Mouse (Mus musculus) lung, embryonic 14.5 days (tissue): ENCODE data around the gene Cipc. TPM values are rescaled to one million over a fixed set of nuclear protein-coding genes. Genes with fewer than 3 reads are reported as not detected.

ENCODE experiments used
- ATAC-seq: fragments of 200-750 bp; cut with Nextera tagmentation; 2 replicates; pipeline ENCODE4 v1.8.0; 2017; ENCODE audit warnings: mild to moderate bottlenecking, moderate TSS enrichment, moderate library complexity; ENCODE audit not compliant: insufficient read depth
- DNase-seq: peaks from one replicate; pipeline ENCODE4 v3.0.0-alpha.2; 2015
- H3K27ac ChIP-seq: fragments of 300-500 bp; sonication (generic); 2 replicates; pipeline ENCODE4 v1.5.1; 2014; ENCODE audit warnings: low read depth, mild to moderate bottlenecking, moderate library complexity
- H3K27me3 ChIP-seq: fragments of 300-500 bp; sonication (generic); 2 replicates; pipeline ENCODE4 v1.6.1; 2014; ENCODE audit warnings: low read length, control low read depth; ENCODE audit not compliant: insufficient read depth
- H3K36me3 ChIP-seq: fragments of 300-500 bp; sonication (generic); 2 replicates; pipeline ENCODE4 v1.6.1; 2014; ENCODE audit warnings: control low read depth; ENCODE audit not compliant: insufficient read depth
- H3K4me1 ChIP-seq: fragments of 300-500 bp; sonication (generic); 2 replicates; pipeline ENCODE4 v1.6.1; 2014; ENCODE audit warnings: antibody characterized with exemption, control low read depth; ENCODE audit not compliant: insufficient read depth
- H3K4me2 ChIP-seq: fragments of 300-500 bp; sonication (generic); 2 replicates; pipeline ENCODE4 v1.6.1; 2014; ENCODE audit warnings: mild to moderate bottlenecking
- H3K4me3 ChIP-seq: fragments of 300-500 bp; sonication (generic); 2 replicates; pipeline ENCODE4 v1.5.1; 2014; ENCODE audit warnings: low read depth, low read length
- H3K9ac ChIP-seq: fragments of 300-500 bp; sonication (generic); 2 replicates; pipeline ENCODE4 v1.6.1; 2014
- H3K9me3 ChIP-seq: fragments of 300-500 bp; sonication (generic); 2 replicates; pipeline ENCODE4 v1.6.1; 2016; ENCODE audit warnings: low read depth, low read length, control low read depth
- CTCF ChIP-seq: IDR thresholded peaks from 2 replicates; pipeline ENCODE4 v1.5.1; 2016; ENCODE audit warnings: antibody characterized with exemption, low read depth
- WGBS: fragments of 180-500 bp; shearing (Covaris S2); extraction: QIAGEN DNeasy Blood & Tissue Kit; methylation state at CpG from one replicate; pipeline ENCODE4 v1.1.7; 2014; 5-methylcytosine and 5-hydroxymethylcytosine counted together
- polyA plus RNA-seq: library from polyadenylated mRNA; unstranded; fragments of >200 nt; fragmentation: Nextera tagmentation; extraction: Ambion mirVana; gene quantifications from 2 replicates; pipeline ENCODE4 v1.2.1, GENCODE M21; 2014

The Cipc gene
- polyA plus RNA-seq, 1 experiment from 2014 or later, result 24.3 TPM

GRCm38 (mm10) chr12:86905876-86906275, 41.0 kb upstream of the Cipc start:
- TF ChIP-seq CTCF, result no peak
- Histone ChIP-seq H3K27me3 (no peaks in the 10 kb centered on the region), H3K36me3 (no peaks in the 10 kb centered on the region), H3K4me1 (no peaks in the 10 kb centered on the region), H3K9me3 (no peaks in the 10 kb centered on the region), H3K9ac (no peak overlapping the region), H3K27ac (no peak overlapping the region), H3K4me2 (no peak overlapping the region), H3K4me3 (no peak overlapping the region)
- DNase-seq, result no peak
- WGBS, result 50% methylated on average over 7 of the region's 7 CpGs
- 0 out of 2 replicates have a peak, but pooled peaks have one; percentile 16 for ATAC-seq

- H3K4me1 ChIP-seq, result no peaks in the 10 kb centered on the region
- peak; percentile 42; the same call in 1 of the 2 replicates for ATAC-seq
- H3K27me3 ChIP-seq, result no peaks in the 10 kb centered on the region
- TF ChIP-seq CTCF, result peak; percentile 89
- 1% methylated on average over 15 of the region's 15 CpGs for WGBS
- H3K27ac ChIP-seq, result no peak overlapping the region
- no peak overlapping the region for H3K4me3 ChIP-seq
- H3K36me3 ChIP-seq, result no peaks in the 10 kb centered on the region
- peak; percentile 92 for DNase-seq
- H3K9ac ChIP-seq, result no peak overlapping the region
- H3K4me2 ChIP-seq, result no peak overlapping the region
- no peaks in the 10 kb centered on the region for H3K9me3 ChIP-seq
These were observed 40.4 kb upstream of the Cipc start for GRCm38 (mm10) chr12:86906395-86906794.

GRCm38 (mm10) chr12:86911482-86911931, 35.3 kb upstream of the Cipc start:
- Histone ChIP-seq H3K9ac (no peak overlapping the region), H3K27ac (peak overlapping the region; percentile 44), H3K4me3 (no peak overlapping the region), H3K36me3 (no peaks in the 10 kb centered on the region), H3K27me3 (no peaks in the 10 kb centered on the region), H3K4me2 (no peak overlapping the region), H3K4me1 (peaks cover 18% of the 10 kb centered on the region), H3K9me3 (no peaks in the 10 kb centered on the region)
- TF ChIP-seq CTCF, result no peak
- 58% methylated on average over 10 of the region's 10 CpGs for WGBS
- peak; percentile 57 for ATAC-seq
- DNase-seq, result peak; percentile 81

GRCm38 (mm10) chr12:86912335-86913093, 34.3 kb upstream of the Cipc start:
- Histone ChIP-seq H3K4me3 (no peak overlapping the region; the same call in 1 of the 2 replicates), H3K27ac (0 out of 2 replicates have a peak overlapping the region, but pooled peaks have one; percentile 1), H3K36me3 (no peaks in the 10 kb centered on the region), H3K27me3 (no peaks in the 10 kb centered on the region), H3K4me1 (peaks cover 18% of the 10 kb centered on the region), H3K9me3 (no peaks in the 10 kb centered on the region), H3K4me2 (peak overlapping the region; percentile 46; the same call in 1 of the 2 replicates), H3K9ac (peak overlapping the region; percentile 9; the same call in 1 of the 2 replicates)
- whole genome bisulfite sequencing, result 6% methylated on average over 22 of the region's 22 CpGs
- 0 out of 2 replicates have a peak, but pooled peaks have one; percentile 21 for ATAC-seq
- TF ChIP-seq CTCF, result no peak
- DNase-seq, result peak; percentile 40

- Histone ChIP-seq H3K9me3 (no peaks in the 10 kb centered on the region), H3K4me2 (no peak overlapping the region), H3K9ac (no peak overlapping the region), H3K36me3 (no peaks in the 10 kb centered on the region), H3K4me3 (no peak overlapping the region), H3K27ac (peak overlapping the region; percentile 40), H3K4me1 (peaks cover 25% of the 10 kb centered on the region), H3K27me3 (no peaks in the 10 kb centered on the region)
- WGBS, result 39% methylated on average over 2 of the region's 2 CpGs
- DNase-seq (no peak), ATAC-seq (no peak)
- no peak for TF ChIP-seq CTCF
These were observed 32.5 kb upstream of the Cipc start for GRCm38 (mm10) chr12:86914351-86914750.

- no peak for TF ChIP-seq CTCF
- Histone ChIP-seq H3K27ac (peak overlapping the region; percentile 40), H3K9ac (no peak overlapping the region), H3K27me3 (no peaks in the 10 kb centered on the region), H3K4me1 (peaks cover 25% of the 10 kb centered on the region), H3K4me2 (no peak overlapping the region), H3K36me3 (no peaks in the 10 kb centered on the region), H3K4me3 (no peak overlapping the region), H3K9me3 (no peaks in the 10 kb centered on the region)
- DNase-seq (no peak), ATAC-seq (no peak)
- WGBS, result 47% methylated on average over 6 of the region's 6 CpGs
These were observed 32.1 kb upstream of the Cipc start for GRCm38 (mm10) chr12:86914756-86915155.

- no peak for ATAC-seq
- 61% methylated on average over 7 of the region's 7 CpGs for WGBS
- peaks cover 25% of the 10 kb centered on the region for H3K4me1 ChIP-seq
- no peaks in the 10 kb centered on the region for H3K9me3 ChIP-seq
- no peak for DNase-seq
- no peak overlapping the region for H3K4me2 ChIP-seq
- H3K27ac ChIP-seq, result no peak overlapping the region
- H3K9ac ChIP-seq, result no peak overlapping the region
- no peaks in the 10 kb centered on the region for H3K27me3 ChIP-seq
- H3K4me3 ChIP-seq, result no peak overlapping the region
- TF ChIP-seq CTCF, result no peak
- no peaks in the 10 kb centered on the region for H3K36me3 ChIP-seq
These were observed 31.2 kb upstream of the Cipc start for GRCm38 (mm10) chr12:86915617-86916016.
